Mouse (Mus musculus) spleen, adult 10 weeks (tissue): ENCODE results near the gene Atg4a-ps. TPM values are rescaled to one million over a fixed set of nuclear protein-coding genes. Genes with fewer than 3 reads are reported as not detected.

ENCODE experiments used
- polyA plus RNA-seq: library from polyadenylated mRNA; stranded (reverse); fragments of 350-450 nt; fragmentation: Illumina TruSeq; extraction: RNeasy Lipid Tissue Mini Kit (QIAGEN cat#74804); gene quantifications from one replicate; pipeline ENCODE4 v1.2.3, GENCODE M21; 2015; ENCODE audit warnings: low replicate concordance; ENCODE audit not compliant: insufficient read depth

The Atg4a-ps gene
- polyA plus RNA-seq: 0.15 TPM

GRCm38 (mm10) chr3:103645968-103646367, at the start of gene Atg4a-ps:
Gene Atg4a-ps, minus strand, starts transcription at chr3:103646068.

Other genes with a start within 250 kb of the Atg4a-ps start
- gene Syt6, start 70.8 kb downstream of the Atg4a-ps start, polyA plus RNA-seq: 0.33 TPM
- 18.1 TPM for gene Olfml3, start 91.9 kb upstream of the Atg4a-ps start, polyA plus RNA-seq
- gene Gm10964, start 93.3 kb upstream of the Atg4a-ps start, polyA plus RNA-seq: not detected
- gene Hipk1, start 145.5 kb upstream of the Atg4a-ps start, polyA plus RNA-seq: 111 TPM
- gene Dclre1b, start 163.4 kb upstream of the Atg4a-ps start, polyA plus RNA-seq: 13.4 TPM
- gene Ap4b1, start 163.5 kb upstream of the Atg4a-ps start, polyA plus RNA-seq: 32.3 TPM
- gene Gm43064, start 163.5 kb upstream of the Atg4a-ps start, polyA plus RNA-seq: 0.25 TPM
- 4.1 TPM for gene Bcl2l15, start 186.5 kb upstream of the Atg4a-ps start, polyA plus RNA-seq
- 171 TPM for gene Ptpn22, start 213.7 kb upstream of the Atg4a-ps start, polyA plus RNA-seq